Mouse (Mus musculus) kidney, adult 11 months (tissue): Measurements from ENCODE around the gene Tiam2.

Experiments used
- DNase-seq: peaks from one replicate; pipeline ENCODE4 v3.0.0; 2022

Tiam2 gene

GRCm38 (mm10) chr17:3454850-3455249 lies 128.5 kb downstream of the Tiam2 start:
- peak; percentile 25 for DNase-seq

DNA sequence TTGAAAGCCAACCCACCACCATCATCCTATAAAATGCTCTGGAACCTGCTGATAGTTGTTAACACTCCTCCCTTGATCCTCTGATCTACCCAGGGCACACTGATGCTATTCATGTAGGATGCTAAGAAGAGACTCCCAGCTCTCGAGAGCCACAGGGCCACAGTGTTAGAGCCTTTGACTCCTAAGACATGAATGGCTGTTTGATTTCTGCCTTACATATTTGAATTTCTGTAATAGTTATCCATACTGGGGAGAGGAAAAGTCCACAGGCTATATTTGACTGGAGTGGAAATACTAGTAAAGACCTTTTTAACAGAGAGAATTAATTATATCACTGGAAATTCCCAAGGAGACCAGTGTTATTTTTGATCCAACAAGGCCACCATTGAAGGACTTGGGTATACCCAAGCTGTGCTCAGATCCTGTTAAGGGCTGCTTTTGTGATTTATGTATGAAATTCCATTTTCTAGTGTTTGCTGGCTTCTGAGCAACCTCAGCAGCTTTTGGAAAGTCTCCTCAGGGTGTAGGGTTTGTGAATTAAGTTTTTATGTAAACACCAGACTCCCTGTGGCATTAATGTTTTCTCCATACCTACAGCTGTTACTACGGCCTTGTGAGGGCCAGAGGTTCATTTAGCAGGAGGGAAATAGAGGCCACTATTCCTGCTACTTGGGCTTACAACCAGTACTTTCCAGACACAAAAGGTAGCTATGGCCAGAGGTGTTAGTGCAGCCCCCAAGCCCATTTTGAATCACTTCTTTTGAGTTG lies 131.7 kb downstream of the Tiam2 start:
- DNase-seq = no peak

DNA sequence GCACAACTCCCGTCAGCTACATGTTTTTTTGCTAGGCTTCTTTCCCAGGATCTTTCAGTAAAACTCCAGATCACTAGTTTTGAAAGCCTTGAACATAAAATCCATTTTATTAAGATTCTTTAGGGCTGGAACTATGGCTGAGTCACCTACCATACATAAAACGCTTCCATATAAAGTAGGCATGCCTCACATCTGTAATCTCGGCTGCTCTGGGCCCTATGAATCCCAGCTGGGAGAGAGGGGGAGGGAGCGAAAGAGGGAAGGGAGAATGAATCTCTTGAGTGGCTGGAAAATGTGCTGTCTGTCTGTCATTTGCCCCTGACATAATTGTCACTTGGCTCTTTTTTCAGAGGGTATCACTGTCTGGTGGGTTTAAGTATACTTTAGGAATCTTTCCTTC lies 139.5 kb downstream of the Tiam2 start:
- no peak for DNase-seq

DNA sequence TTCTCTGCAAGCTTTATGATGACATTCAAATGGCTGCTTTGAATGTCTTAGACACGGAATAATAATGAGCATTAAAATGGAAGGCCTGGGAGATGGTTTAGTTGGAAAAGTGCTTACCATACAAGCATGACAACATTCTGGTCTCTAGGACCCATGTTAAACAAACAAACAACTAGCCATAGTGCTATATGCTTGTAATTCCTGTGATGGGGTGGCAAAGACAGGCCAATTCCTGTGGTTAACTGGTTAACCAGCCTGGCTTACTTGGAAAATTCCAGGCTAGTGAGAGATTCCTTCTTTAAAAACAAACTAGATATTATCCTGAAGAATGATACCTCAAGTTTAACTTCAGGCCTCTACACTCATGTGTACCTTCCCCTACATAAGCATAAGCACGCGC lies 140.3 kb downstream of the Tiam2 start:
- no peak for DNase-seq

- no peak for DNase-seq
Measured at GRCm38 (mm10) chr17:3467636-3468324, 141.4 kb downstream of the Tiam2 start.

GRCm38 (mm10) chr17:3472018-3472417 lies 145.6 kb downstream of the Tiam2 start:
- DNase-seq = no peak

DNA sequence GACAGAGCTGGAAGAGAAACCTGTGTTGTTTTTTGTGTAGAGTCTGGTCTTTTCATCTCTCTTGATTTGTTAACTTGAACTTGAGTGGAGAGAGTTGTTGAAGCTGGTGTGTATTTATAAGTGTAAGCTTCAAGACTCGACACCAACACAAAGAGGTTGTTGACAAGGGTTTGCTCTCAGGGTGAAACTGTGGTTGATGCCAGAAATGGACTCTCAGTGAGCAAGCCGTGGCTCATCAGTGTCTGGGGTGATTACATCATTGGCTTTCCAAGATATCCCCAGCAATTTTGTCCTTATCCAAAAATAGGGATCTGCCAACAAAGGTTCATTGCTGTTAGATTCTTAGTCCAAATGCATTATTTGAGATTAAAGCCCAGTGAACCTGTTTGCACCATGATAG lies 150.2 kb downstream of the Tiam2 start:
- no peak for DNase-seq

- no peak for DNase-seq
Measured at GRCm38 (mm10) chr17:3481576-3482575, 155.5 kb downstream of the Tiam2 start.

GRCm38 (mm10) chr17:3483091-3483490 lies 156.7 kb downstream of the Tiam2 start:
- DNase-seq = no peak

DNA sequence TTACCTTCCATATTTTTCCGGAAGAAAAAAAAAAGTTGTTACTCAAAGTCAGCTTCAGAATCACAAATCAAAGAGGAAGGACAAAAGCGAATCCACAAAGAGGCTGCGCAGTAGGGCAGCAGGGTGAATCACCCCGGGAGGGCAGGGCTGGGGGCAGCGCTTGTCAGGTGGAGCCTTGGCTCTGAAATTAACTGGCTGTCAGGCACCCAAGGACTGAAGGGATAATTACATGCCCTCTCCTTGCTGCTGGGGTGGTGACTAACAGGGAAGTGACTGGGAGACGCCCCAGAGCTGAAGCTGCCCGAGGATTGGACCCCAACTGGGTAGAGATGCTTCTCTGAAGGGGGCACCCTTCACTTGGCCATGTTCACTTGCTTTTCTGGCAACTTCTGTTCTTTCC lies 159.5 kb downstream of the Tiam2 start:
- DNase-seq = no peak

DNA sequence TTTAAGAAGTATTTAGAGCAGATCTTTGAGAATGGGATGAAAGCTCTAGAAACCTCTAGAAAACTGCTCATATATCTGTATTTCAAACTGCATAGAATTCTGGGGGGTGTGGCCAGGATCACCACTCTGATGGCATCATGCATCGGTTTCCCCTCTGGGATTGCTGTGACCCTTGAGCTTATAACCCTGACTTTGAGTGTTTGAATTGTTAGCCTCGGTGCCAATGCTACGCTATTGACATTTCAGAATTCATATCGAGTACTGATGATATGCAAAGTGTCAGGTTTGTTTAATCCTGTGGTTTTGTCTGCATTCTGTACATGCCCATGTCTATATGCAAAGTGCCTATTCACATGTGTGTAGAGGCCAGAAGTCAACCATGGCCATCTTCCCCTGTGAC lies 160.8 kb downstream of the Tiam2 start:
- DNase-seq = no peak

DNA sequence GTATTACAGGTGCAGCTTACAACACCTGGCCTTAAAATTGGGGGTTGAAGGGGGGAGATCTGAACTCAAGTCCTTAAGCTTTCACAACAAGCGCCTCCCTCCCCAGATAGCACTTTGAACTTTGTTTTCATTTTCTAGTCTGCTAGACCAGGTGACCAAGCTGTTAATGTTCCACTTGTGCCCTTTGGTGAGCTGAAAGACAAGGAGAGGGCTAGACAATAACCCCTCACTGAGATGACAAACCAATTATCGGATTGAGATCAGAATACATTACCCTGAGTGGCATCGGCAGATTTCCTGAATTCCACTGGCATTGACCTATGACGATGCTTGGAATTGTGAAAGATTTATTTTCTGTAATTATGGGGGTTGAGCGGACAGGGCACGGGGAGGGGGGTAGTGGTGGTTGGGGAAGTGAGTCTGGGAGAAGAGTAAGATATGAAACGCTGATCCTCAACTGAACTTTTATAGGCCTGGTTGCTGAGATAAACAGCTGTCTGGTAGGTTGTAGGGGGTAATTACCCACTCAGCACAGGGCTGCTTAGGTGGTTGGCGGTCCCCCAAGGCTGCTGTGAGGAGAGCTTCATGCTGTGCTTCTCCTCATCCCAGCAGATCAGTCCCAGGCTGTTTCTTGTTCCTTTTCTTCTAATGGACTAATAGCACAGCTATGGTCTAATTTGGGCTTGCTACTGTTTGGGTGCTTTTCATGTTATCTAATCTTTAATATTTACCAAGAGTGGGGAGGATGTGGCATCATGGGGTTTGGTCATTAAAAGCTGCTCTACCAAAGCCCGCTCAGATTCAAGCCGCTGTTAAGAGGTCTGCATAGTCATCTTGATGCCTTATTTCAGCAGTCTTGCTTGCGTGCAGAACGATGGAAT lies 161.6 kb downstream of the Tiam2 start:
- DNase-seq = peak; percentile 19

- no peak for DNase-seq
Measured at GRCm38 (mm10) chr17:3490216-3490895, 164.0 kb downstream of the Tiam2 start.

DNA sequence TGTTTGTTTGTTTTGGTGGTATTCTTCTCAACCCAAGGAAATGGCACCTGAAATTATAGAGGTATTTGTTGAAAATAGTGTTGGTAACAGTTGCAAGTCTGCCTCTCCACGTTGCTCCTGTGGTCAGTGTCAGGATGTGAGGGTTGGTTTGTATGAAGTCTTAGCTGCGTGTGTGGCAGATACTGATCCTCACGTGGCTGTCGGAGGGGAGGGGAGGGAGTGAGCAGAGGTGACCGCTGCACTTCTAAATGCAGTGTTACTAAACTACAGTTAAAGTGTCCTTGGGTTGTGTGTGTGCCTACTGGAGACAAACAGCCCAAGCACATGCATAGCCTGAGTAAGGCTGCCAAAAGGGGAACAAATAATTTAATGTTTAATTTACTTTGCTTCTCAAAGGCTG lies 164.7 kb downstream of the Tiam2 start:
- no peak for DNase-seq

- DNase-seq = no peak
Measured at GRCm38 (mm10) chr17:3491667-3492066, 165.3 kb downstream of the Tiam2 start.

DNA sequence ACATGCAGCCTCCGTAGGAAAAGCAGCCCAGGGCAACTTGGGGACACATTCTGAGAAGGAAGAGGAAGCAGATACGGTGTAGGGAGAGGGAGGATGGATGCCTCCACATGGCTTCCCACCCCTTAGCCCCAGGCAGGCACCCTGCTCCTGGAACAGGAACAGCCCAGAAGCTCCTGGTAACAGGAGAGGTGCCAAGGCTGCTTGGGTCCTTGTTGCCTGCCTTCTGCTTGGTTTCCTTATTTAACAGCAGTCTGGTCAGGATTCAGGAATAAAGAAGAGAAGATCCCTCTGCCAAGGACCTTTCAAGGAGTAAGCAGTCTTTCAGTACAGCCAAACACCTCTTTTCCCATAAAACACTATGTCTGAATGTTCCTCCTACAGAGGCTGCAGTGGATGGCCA lies 169.2 kb downstream of the Tiam2 start:
- DNase-seq = no peak

DNA sequence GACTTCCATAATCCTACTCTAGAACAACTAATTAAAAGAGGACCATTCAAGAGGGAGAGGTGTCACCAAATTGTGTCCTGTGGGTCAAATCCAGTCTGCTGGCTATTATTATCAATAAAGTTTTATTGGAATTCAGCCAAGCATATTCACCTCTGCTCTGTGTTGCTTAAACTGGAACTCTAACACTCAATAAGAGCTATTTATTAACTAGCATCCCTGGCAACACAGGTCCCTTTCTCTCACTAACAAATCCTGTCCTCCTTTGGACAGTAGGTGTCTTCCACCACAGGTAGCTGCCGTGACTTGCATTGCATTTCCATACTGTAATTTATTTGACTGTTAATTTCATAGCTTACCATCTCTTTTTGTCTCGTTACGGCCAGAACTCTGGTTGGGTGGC lies 169.7 kb downstream of the Tiam2 start:
- DNase-seq = peak; percentile 33

DNA sequence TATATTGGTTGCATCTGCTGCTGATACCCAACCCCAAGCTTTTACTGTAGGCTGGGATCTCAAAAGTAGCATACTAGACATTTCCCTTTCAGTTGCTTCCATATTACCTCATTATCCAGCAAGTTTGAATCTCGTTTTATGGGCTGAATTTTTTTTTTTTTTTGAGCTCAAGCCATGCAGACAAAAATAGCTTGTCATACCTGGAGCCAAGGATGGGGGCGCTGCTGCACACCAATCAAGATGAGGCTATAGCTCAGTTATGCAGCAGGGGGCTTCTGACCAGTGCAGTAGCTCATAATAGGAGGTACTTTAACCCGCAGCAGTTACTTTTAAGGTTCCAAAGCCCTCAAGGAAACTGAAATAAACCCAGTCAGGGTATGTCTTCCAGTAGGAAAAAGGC lies 171.7 kb downstream of the Tiam2 start:
- no peak for DNase-seq

GRCm38 (mm10) chr17:3498580-3498979 lies 172.2 kb downstream of the Tiam2 start:
- DNase-seq = no peak

DNA sequence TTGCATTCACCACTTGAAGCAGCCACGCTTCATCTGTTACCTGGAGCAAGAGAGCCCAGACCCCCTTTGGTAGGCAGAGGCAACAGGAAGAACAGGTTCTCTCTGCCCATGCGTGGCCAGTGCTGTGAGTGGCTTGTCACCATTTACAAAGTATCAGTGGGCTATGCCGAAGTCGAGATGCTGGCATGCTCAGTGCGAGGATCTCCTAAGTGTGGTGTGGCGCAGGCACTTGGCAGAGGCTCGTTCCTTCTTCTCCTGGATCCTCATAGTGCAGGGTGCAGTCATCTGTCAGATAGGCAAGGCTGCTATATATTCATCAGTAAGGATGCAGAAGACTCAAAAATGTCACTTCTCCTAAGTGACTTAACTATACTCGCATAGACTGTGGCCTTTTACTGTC lies 173.1 kb downstream of the Tiam2 start:
- no peak for DNase-seq

DNA sequence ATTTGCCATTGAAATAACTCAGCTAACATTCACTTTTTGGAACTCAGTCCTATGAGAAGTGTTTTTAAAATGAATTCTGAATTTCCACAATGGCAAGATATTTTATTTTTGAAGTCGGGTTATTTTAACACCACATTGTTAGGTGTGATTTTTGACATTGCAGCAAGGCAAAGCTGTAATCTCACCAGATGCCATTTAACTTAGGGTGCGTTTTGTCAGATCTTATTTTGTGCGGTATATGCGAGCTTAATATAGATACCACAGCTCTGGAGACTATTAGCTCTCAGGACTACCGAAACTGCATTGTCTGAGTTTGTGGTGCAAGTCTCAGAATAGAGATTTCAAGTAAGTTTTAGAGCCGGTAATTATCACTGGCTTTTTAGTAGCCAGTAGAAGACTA lies 173.7 kb downstream of the Tiam2 start:
- DNase-seq = no peak

GRCm38 (mm10) chr17:3500936-3501335 lies 174.6 kb downstream of the Tiam2 start:
- DNase-seq = no peak
